Mouse (Mus musculus) gastrocnemius, adult 18-20 months (tissue): Measurements from ENCODE around the gene Gnb1. TPM values are rescaled to one million over a fixed set of nuclear protein-coding genes. Genes with fewer than 3 reads are reported as not detected.

Experiments used
- DNase-seq: peaks from one replicate; pipeline ENCODE4 v3.0.0; 2021; ENCODE audit warnings: low spot score
- total RNA-seq, 2 experiments: library from RNA; stranded (reverse); gene quantifications; 2 replicates each; pipeline ENCODE4 v1.2.3; 2021

Gene Gnb1
- total RNA-seq, 2 experiments from 2014 or later: 48.6 to 59.8 TPM

DNA sequence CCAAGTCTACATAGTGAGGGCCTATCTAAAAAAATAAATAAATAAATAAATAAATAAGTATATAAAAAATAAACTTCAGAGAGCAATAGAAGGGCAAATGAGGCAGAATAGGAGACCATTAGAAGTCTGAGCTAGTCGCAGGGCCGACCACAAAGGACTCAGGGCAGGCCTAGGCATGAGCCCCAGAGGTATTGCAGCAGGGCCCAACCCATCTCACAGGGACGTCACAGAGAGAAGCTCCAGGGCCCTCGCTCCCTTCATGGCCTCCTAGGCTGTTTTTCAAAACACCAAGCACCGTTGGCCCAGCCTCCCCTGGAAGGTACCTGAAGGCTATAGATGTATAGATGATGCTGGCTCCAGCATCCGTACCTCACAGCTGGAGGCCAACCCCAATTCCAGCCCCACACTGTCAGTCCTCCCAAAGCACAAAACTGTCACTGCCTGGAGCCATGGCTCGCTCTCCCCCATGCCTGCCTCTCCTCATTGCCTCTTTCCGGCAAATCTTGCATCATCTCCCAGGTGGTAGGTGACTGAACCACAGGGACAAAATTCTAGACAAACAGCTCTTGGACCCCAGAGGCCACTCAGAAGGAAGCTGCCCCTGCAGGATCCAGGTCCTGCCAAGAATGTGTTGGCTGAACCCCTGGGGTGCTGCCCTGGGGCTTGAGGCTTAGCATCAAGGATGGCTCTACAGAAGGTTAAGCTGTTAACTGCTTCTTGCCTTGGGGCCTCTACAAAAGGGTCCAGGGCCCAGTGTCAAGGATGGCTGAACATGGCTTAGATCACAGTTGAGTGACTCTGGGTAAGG, 8.2 kb upstream of the Gnb1 start:
- DNase-seq: no peak

DNA sequence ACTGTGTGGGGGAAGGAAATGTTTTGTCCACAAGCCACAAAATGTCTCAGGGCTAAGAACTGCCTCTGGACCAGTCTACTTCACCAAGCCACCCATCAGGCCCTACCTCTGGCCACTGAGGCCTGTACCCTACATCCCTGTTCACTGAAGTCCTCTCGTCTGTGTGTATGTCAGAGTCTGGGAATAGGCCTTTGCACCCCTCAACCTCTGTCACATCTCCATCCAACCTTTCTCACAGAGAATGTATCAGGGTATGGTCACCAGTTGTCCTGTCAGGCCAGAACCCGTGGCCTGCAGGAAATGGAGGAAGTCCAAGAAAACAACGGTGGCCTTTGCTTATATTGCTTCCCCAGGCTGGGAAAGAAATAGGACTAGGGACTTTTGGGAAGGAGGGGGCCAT, 5.6 kb upstream of the Gnb1 start:
- no peak for DNase-seq

DNA sequence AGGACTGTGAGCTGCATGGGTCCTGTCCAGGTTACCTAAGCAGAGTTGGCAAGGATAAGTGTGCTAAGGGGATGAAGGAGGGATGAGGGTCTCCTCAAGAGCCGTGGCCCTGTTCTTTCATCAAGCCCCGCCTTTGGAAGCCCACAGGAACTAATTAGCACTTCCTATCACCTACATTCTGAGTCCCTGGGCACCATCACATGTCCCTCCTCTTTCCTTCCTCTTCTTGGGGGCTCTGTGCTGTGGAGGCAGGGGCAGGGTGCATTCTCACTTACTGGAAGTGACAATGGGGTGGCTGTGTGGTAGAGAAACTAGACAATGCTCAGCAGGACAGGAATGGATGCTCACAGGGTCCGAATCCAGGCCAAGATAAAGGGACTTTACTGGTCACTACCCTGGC, 3.4 kb upstream of the Gnb1 start:
- DNase-seq: no peak

DNA sequence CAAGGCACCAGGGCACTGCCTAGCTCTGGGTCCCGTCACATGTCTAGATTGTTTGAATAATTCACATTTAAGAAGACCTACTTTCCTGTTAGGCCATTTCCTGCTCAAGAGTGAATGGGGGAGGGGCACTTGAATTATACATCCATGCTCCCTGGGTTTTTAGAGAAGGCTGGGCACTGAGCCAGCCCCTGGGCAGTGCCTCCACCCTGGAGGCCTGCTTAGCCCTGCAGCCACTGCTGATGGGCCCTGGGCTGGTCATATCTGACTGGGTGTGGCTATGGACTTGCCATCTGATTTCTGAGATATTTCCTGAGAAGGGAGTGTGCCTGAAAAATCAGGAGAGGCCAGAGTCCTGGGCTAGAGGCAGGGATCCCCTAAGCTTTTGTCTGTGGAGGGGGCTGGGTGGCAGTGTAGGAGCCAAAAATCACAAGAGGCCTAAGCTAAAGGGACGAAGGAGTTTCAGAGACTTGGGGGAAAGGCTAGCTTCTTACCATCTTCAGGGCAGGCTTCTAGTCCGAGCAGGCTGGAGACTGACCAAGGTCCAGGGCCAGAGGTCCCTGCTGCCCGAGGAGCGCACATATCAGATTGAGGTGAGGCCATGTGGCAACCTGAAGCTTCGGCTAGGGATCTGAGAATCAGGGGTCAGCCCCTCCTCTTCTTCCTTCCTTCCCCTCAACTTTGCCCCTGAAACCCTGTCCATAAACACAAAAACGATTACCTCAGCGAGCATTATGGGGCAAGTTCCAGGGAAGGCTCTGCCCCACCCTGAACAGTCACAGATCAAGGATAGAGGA, 2.7 kb upstream of the Gnb1 start:
- peak; percentile 51 for DNase-seq

DNA sequence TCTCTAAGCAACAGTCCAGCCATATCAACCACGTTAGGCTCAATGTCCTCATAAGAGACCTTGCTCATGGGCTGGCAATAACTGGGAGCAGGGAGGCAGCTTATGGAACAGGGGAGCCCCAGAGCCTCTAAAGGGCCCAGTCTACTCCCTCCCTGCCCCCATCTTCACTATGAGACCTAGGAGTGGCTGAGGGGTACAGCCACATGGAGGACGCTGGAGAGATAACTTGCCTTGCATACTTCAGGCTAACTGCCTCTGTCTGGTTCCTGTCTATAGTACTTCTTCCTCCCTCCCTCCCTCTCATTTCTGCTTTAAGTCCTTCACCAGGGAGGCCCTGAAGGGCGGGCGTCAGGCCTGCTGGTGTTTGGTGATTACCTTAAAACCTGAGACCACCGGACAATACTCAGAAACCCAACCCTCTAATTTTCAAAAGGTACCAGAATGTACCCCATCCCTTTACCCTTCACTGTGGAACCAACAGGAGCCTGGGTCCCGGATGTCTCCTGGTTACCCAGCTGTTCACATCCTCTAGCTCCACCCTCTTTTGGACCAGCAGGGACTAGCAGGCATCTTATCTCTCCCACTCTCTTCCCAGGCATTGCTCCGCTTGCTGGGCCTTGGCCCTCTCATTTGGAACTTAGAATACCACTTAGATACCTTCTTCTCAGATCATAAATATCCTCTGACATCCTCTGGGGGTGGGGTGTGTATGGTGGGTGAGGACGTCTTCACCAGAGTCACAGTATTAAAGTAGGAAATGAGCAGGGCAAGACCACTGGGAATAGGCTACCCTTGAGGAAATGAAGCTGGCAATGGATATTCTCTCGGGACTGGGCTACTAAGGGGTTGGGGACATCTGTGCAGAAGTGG, 1.8 kb upstream of the Gnb1 start:
- no peak for DNase-seq

DNA sequence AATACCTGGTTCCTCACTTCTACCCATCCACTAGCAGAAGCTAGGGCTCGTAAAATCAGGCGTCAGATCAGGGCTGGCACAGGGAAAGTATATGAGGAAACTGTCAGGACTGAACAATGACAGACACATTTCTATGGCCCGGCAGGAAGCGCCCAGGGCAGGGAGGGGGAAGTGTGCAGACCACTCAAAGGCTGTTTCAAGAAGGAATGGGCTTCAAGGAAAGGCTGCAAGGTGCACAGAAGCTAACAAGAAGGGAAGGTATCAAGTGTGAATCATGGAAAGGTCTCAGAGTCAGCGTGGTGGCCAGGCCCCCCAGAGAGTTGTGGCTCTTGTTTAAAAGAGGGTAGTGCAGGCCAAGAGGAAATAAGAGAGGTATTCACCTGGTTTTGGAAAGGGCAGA, 705 bp upstream of the Gnb1 start:
- no peak for DNase-seq

DNA sequence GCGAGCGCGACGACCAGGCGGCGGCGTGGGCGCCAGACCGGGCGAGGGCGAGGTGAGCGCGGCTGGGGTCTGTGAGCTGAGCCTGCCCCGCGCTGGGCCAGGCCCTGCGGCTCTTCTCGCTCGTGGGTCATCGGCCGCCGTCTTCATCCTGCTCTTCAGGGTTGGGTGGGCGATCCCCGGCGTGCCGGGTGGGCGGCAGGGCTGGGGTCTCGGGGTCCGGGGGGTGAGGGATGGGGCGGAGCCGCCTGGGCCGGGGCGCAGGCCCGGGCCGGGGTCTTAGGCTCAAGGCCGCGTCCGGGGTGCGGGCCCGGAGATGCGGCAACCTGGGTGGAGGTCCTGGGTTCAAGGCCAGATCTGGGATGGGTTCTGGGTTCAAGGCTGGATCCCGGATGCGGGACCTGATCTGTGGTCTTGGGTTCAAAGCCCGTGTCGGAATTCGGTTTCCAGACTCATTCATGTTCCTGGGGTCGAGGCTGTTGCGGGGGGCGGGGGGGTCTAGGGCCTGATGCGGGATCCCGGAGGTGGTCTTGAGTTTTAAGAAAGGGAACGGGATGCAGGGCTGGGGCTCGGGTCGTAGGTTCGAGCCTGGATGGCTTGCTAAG, 469 bp downstream of the Gnb1 start:
- no peak for DNase-seq

DNA sequence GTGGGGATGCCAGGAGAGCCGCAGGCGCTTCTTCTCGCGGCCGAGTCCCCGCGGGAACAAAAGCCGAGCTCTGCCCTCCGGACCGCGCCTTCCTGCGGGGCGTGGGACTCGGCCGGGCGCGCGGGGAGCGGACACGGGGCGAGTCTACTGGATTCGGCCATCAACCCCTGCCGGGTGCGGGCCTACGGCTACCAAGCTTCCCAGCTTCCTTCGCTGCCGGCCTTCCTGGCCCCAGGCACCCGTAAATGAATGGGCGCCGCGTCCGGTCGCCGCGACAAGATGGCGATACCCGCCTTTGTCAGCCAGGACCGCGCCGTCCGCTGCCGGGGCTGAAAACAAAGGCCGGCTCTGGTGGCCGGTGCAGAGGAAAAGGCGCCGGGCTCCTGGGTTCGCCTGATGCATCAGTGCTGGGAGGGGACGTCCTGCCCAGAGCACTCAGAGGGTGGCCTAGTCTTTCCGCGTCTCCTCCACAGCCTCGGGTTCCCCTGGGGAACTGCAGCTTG, 1.0 kb downstream of the Gnb1 start:
- peak; percentile 32 for DNase-seq

DNA sequence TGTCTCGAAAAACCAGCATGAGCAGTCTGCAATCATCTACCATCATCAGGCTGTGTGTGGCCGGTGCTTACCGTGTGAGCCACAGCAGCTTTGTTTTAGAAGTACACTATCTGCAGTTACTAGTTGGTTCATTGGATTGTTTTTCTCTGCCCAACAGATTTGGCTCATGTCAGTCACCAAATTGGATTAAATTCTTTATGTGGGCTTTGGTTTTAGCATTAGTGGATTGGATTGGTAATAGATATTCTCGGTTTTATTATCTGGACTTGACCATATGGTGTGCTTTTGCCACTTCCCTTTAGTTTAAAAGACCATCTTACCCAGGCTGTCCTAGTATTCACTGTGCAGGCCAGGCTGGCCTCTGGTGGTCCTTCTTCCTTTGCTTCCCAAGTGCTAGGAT, 3.7 kb downstream of the Gnb1 start:
- DNase-seq: no peak

DNA sequence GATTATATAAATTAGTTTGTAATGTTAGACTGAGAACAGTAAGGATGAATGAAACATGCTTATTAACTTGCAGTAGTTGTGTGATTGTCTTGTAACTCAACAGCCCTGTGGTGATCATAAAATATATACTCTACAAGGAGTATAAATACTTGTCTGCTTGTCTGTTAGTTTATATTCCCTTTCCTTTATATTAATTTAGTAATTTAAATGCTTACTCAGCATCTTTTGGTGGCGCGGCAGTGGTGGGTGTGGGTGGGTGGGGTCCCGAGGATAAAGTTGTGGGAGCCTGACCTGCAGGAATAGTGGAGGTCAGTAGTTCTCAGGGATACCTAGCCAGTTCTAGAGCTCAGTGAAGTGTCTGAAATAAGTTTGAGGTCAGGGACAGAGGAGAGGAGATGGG, 6.8 kb downstream of the Gnb1 start:
- DNase-seq: no peak

DNA sequence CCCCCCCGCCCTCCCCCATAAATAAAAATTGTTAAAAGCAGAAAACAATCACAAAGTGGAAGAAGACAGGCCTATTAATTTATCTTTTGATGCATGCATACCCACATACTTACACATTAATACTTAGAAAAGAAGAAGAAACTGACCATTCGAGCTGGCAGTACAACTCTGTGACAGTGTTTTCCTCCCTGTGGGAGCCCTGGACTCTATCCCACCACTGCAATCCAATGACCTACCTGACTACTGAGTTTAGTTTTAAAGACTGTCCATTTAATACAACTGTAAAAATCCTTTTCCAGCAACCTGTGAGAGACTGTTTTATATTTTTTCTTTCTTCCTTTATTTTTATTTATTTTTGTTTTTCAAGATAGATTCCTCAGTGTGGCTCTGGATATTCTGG, 10.0 kb downstream of the Gnb1 start:
- DNase-seq: no peak

DNA sequence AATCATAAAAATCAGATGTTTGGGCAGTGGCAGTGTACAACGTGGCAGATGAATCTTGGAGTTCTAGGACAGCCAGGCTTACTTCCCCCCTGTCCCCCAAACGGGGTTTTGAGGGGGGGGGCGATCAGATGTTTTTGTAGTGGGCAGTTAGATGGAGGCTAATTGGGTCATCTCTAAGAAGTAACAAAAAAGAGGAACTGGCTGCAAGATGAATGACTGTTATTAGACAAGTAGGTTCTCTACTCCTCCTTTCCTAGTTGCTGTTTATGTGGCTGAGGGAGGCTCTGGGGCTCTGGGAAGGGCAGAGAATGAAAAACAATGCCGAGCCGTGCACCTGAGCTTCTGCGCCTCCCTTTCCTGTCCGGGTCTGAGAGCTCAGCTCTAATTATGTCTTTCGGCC, 13.9 kb downstream of the Gnb1 start:
- no peak for DNase-seq

DNA sequence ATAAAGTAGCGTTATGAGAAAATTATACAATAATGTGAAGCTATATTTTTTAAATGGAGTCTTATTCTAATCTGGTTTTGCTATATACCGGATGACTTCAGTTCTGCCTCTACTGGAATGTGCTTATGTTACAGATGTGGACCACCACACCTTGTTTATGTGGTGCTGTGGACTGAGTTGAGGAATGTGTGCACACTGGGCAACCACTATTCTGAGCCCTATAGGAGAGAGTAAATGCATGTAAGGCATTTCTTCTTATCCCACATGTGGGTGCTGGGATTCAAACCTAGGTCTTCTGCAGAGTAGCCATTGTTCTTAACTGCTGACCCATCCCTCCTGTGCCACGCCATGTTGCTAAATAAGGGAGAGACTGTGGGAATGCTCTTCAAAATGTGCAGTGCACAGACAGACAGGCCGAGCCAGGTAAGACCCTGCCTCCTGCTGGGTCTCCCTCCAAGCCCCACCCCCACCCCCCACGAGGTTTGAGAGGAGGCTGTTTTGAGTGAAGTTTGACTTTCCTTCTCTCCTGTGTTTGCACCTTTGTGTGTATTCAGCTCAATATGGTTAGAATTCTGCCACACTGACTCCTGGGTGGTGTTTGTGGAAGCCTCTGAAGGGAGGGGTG, 14.6 kb downstream of the Gnb1 start:
- no peak for DNase-seq

DNA sequence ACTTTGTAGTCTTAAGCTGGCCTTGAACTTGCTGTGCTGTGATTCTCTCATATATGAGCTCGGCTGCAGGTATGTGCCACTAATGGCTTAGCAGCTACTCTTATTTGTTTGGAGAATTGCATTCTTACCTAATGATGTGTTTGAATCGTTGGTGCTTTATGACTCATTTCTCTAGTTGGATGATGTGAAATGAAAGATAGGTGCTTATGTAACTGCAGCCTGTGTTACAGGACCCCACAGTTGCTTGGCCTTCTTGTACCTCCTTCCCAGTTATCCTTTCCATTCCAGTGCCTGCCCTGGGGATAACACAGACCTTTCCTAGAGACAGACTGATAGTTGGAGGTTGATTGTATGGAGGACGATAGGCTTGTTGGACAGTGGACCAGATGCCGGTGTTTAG, 17.5 kb downstream of the Gnb1 start:
- DNase-seq: no peak

DNA sequence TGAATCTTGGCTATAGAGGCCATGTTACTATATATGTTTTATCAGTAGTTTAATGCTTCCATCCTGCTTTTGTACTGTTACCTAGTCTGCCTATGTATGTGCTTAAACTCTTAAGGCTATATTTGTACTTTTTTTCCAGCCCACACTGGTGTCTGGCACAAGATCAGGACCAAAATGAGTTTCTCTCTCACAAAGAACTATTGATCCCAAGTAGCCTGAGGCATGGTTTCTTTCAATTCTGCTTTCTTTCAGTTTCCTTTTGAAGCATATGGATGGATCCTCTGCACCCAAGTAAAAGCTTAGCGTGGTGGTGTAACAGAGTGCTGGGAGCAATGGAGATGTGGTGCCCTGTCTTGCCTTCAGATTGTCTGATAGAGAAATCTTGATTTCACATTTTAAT, 19.8 kb downstream of the Gnb1 start:
- DNase-seq: no peak

DNA sequence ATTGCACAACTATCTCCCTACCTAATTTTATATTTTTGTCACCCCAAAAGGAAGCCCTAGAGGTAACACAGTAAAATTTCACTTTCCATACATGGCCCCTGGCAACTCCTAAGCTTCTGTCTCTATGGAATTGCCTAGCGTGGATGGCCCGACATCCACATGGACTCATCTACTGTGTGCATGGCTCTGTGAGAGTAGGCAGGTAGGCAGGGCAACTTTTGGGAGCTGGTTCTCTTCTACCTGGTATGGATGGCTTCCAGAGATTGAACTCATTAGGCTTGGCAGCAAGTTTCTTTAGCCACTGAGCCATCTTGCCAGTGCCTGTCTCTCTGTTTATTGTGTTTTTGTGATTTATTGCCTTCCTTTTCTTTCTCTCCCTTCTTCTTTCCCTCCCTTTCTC, 23.6 kb downstream of the Gnb1 start:
- no peak for DNase-seq

DNA sequence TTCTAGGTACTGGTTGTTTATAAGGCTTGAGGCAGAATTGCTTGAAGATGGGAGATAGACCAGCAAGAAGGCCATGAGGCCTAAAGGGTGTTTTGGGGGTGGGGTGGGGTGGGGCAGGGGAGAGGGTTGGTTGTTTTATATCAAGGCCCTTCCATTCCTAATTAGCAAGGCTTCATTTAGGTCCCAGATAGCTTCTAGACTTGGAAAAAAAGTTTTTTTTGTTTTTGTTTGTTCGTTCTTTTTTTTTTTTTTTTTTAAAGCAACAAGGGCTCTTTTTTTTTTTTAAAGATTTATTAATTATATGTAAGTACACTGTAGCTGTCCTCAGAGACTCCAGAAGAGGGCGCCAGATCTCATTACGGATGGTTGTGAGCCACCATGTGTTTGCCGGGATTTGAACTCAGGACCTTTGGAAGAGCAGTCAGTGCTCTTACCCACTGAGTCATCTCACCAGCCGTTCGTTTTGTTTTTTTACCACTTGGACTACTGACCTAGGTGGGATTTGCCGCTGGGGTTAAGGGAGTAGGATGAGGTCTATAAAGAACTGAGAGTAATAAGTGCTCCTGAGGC, 26.9 kb downstream of the Gnb1 start:
- no peak for DNase-seq

DNA sequence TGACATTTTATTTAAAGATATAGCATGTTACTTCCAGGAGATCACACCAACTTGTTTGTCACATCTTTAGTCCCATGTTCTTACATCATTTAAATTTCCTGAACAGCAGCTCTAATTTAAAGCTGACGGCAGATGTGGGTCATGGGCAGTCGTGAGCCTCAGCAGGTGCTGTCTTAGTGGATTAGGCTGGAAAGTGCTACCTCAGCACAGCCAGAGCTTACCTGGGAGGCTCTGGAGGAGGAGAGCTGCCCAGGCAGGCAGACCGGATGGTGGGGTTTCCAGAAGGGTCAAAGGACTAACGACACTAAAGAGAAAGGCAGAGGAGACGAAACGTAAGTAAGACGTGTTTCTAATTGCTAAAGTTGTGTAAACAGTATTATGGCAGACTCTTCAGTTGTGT, 31.2 kb downstream of the Gnb1 start:
- no peak for DNase-seq

DNA sequence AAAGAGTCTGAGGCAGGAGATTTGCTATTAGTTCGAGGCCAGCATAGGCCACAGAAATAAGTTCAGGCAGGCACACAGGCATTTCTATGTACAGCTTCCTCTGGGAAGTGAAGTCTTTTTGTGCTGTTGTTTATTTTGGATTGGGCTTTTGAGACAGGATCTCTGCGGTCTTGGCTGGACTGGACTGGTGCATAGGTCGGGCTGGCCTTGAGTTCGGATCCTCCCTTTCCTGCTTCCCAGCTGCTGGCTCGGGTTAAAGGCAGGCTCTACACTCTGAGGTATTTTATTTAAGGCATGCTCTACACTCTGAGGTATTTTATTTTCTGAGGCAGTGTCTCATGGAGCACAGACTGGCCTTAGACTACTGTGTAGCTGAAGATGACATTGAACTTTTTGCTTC, 34.6 kb downstream of the Gnb1 start:
- DNase-seq: no peak

DNA sequence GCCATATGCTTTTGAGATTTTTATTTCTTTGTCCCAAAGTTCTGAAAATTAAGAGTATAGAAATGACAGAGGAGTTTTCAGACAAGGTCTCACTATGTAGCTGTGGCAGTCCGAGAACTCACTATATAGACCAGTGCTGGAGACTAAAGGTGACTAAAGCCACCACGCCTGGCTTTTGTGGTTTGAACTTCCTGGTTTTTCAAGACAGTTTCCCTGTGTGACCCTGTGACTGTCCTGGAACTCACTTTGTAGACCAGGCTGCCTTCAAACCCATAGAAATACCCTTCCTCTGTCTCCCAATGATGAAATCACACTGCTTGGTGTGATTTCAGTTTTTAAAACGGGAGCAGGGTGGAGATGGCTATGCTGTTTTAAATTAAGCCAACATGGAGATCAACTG, 38.1 kb downstream of the Gnb1 start:
- DNase-seq: no peak

DNA sequence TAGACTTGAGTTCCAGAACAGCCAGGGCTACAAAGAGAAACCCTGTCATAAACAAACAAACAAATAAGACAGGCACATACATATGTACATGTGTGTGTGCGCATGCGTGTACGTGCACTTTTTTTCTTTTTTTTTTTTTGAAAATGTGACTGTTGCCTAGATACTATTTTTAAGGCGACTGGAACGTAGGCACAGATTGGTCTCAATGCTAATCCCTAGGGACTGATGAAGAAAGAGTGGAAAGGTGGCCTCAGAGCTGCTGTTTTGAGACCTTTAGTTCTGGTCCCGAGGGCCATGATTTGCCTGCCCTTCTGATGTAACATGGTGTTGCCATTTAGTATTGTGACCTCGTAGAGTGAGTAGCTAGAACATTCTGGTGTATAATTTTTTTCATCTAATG, 58.8 kb downstream of the Gnb1 start:
- no peak for DNase-seq
